Comparison of ENCODE assay signal across 8 mouse cellular contexts in the genomic region with DNA sequence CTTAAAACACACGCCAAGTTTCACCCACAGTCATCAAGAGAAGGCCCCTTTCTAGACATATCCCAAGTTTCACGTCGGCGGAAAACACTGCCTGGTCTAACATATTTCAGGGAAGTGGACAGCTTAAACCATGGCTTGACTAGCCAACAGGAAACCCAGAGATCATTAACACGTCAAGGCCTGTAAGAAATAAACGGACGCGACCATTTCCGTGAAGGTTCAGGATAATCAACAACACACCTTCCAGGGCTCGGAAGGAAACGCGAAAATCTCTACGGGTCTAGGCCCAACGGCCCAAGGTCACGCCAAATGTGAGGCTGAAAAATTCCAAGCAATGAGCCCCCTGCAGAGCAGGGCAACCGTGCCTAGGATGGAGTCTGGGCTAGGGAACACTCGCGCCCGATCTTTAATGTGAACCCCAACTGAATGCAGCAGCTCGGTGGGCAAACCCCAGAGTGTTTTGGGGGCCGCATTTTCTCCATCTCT. TPM values are rescaled to one million over a fixed set of nuclear protein-coding genes. Genes with fewer than 3 reads are reported as not detected.
DNase-seq lines count a peak whose midpoint lies in the region; ATAC-seq lines count a peak whose summit lies in the region.

No protein-coding gene starts in this region.

- peak overlapping the region; percentile 97 for H3K9ac ChIP-seq in forebrain, embryonic 14.5 days (ENCODE audit: low read length)
- H3K9ac ChIP-seq in hindbrain, embryonic 12.5 days, result peak overlapping the region; percentile 95
- H3K9ac ChIP-seq in midbrain, embryonic 11.5 days (ENCODE audit: low read length), result peak overlapping the region; percentile 98
- peak overlapping the region; percentile 84 for H3K9ac ChIP-seq in stomach, embryonic 15.5 days

- H3K4me1 ChIP-seq in forebrain, embryonic 14.5 days (ENCODE audit: control insufficient read depth, insufficient read depth, low read length), result peaks cover 6% of the 10 kb centered on the region; the same call in 1 of the 2 replicates
- peaks cover 27% of the 10 kb centered on the region for H3K4me1 ChIP-seq in hindbrain, embryonic 12.5 days
- peaks cover 7% of the 10 kb centered on the region for H3K4me1 ChIP-seq in midbrain, embryonic 11.5 days (ENCODE audit: control insufficient read depth, insufficient read depth, low read length)
- H3K4me1 ChIP-seq in stomach, embryonic 15.5 days, result no peaks in the 10 kb centered on the region

- peak; percentile 12 for DNase-seq in layer of hippocampus, adult 9-10 months (ENCODE audit: low spot score)
- DNase-seq in layer of hippocampus, adult 8-10 months (ENCODE audit: low spot score in 2 of 2), result no peak
- peak; percentile 54 for DNase-seq in cerebellum, adult 11 months
- peak; percentile 39 for DNase-seq in forebrain, embryonic 14.5 days (ENCODE audit: low spot score)
- DNase-seq in left cerebral cortex, postnatal 25 days (ENCODE audit: low spot score in 2 of 2), result peak; percentile 42 to 51
- peak; percentile 98 for DNase-seq in midbrain, embryonic 11.5 days (ENCODE audit: low spot score, missing footprints)

- H3K27ac ChIP-seq in forebrain, embryonic 14.5 days (ENCODE audit: low read depth, low read length), result peak overlapping the region; percentile 100
- H3K27ac ChIP-seq in hindbrain, embryonic 12.5 days, result peak overlapping the region; percentile 100
- peak overlapping the region; percentile 99 for H3K27ac ChIP-seq in midbrain, embryonic 11.5 days (ENCODE audit: low read depth, low read length)
- peak overlapping the region; percentile 100 for H3K27ac ChIP-seq in stomach, embryonic 15.5 days

- peak overlapping the region; percentile 66 for H3K4me2 ChIP-seq in forebrain, embryonic 14.5 days (ENCODE audit: low read length)
- peak overlapping the region; percentile 71 for H3K4me2 ChIP-seq in hindbrain, embryonic 12.5 days (replicated peaks)
- peak overlapping the region; percentile 57 for H3K4me2 ChIP-seq in midbrain, embryonic 11.5 days
- H3K4me2 ChIP-seq in stomach, embryonic 15.5 days, result peak overlapping the region; percentile 55

- no peaks in the 10 kb centered on the region for H3K36me3 ChIP-seq in forebrain, embryonic 14.5 days (ENCODE audit: control insufficient read depth, insufficient read depth, low read length)
- H3K36me3 ChIP-seq in hindbrain, embryonic 12.5 days, result no peaks in the 10 kb centered on the region
- no peaks in the 10 kb centered on the region for H3K36me3 ChIP-seq in midbrain, embryonic 11.5 days (ENCODE audit: control insufficient read depth, insufficient read depth, low read length)
- no peaks in the 10 kb centered on the region for H3K36me3 ChIP-seq in stomach, embryonic 15.5 days

- ATAC-seq in forebrain, embryonic 14.5 days, result 0 out of 2 replicates have a peak, but pooled peaks have one; percentile 0
- ATAC-seq in hindbrain, embryonic 12.5 days (ENCODE audit: low FRiP score), result peak; percentile 8
- peak; percentile 12 for ATAC-seq in midbrain, embryonic 11.5 days (ENCODE audit: low FRiP score)
- peak; percentile 3; the same call in 1 of the 2 replicates for ATAC-seq in stomach, embryonic 15.5 days (ENCODE audit: insufficient read depth, low FRiP score, low read depth)

- intact Hi-C loops in left cerebral cortex, postnatal 25 days (cut with DNase I), result no loop called here

- peak overlapping the region; percentile 76 for H3K4me3 ChIP-seq in forebrain, embryonic 14.5 days (ENCODE audit: low read depth, low read length)
- peak overlapping the region; percentile 79 for H3K4me3 ChIP-seq in hindbrain, embryonic 12.5 days
- H3K4me3 ChIP-seq in midbrain, embryonic 11.5 days (ENCODE audit: low read depth, low read length), result peak overlapping the region; percentile 84
- peak overlapping the region; percentile 75 for H3K4me3 ChIP-seq in stomach, embryonic 15.5 days (replicated peaks)

- under 1% methylated on average over 21 of the region's 21 CpGs for WGBS in forebrain, embryonic 14.5 days
- 0% methylated on average over 21 of the region's 21 CpGs for WGBS in hindbrain, embryonic 12.5 days
- WGBS in midbrain, embryonic 11.5 days, result under 1% methylated on average over 21 of the region's 21 CpGs
- WGBS in stomach, embryonic 15.5 days, result under 1% methylated on average over 21 of the region's 21 CpGs

- H3K27me3 ChIP-seq in forebrain, embryonic 14.5 days (replicated peaks; ENCODE audit: control insufficient read depth, insufficient read depth, low read length), result no peaks in the 10 kb centered on the region
- no peaks in the 10 kb centered on the region for H3K27me3 ChIP-seq in hindbrain, embryonic 12.5 days
- no peaks in the 10 kb centered on the region for H3K27me3 ChIP-seq in midbrain, embryonic 11.5 days (ENCODE audit: control insufficient read depth, insufficient read depth, low read length)
- H3K27me3 ChIP-seq in stomach, embryonic 15.5 days (replicated peaks), result no peaks in the 10 kb centered on the region

- no peaks in the 10 kb centered on the region for H3K9me3 ChIP-seq in forebrain, embryonic 14.5 days (replicated peaks; ENCODE audit: control insufficient read depth, low read length)
- no peaks in the 10 kb centered on the region for H3K9me3 ChIP-seq in hindbrain, embryonic 12.5 days (replicated peaks)
- no peaks in the 10 kb centered on the region for H3K9me3 ChIP-seq in midbrain, embryonic 11.5 days (ENCODE audit: control insufficient read depth, low read length)
- H3K9me3 ChIP-seq in stomach, embryonic 15.5 days, result no peaks in the 10 kb centered on the region

RNA-seq across cellular contexts. Expression of gene Rprd2, which starts 0.6 kb away (rescaled TPM):
- total RNA-seq in layer of hippocampus, adult 8-10 months (2022), result 10 to 100 TPM; 62.4 to 73.3 (median 71.2) TPM
- 14.3 and 18.4 TPM in 2 replicates for polyA plus RNA-seq in forebrain, embryonic 14.5 days (2014; fragmentation: Nextera tagmentation; extraction: Ambion mirVana)
- polyA plus RNA-seq in hindbrain, embryonic 12.5 days (2016; fragmentation: Nextera tagmentation; extraction: Ambion mirVana), result 28.3 and 29.6 TPM in 2 replicates
- 10 to 100 TPM; 65.2 to 69.4 TPM for total RNA-seq in left cerebral cortex, postnatal 25 days (2021)
- polyA plus RNA-seq in midbrain, embryonic 11.5 days (2014; fragmentation: Nextera tagmentation; extraction: Ambion mirVana), result 22.4 and 22.9 TPM in 2 replicates
- 20.5 TPM in 2 replicates for polyA plus RNA-seq in stomach, embryonic 15.5 days (2015; fragmentation: Nextera tagmentation; extraction: Ambion mirVana)

RNA-seq across cellular contexts. Expression of gene Prpf3, which starts 37.6 kb away (rescaled TPM):
- 10 to 100 TPM; 35.7 to 46.3 (median 40.5) TPM for total RNA-seq in layer of hippocampus, adult 8-10 months (2022)
- polyA plus RNA-seq in forebrain, embryonic 14.5 days (2014; fragmentation: Nextera tagmentation; extraction: Ambion mirVana), result 40.7 and 47.4 TPM in 2 replicates
- polyA plus RNA-seq in hindbrain, embryonic 12.5 days (2016; fragmentation: Nextera tagmentation; extraction: Ambion mirVana), result 52.5 and 56.9 TPM in 2 replicates
- total RNA-seq in left cerebral cortex, postnatal 25 days (2021), result 10 to 100 TPM; 32.2 to 34.3 TPM
- 65.3 and 69.6 TPM in 2 replicates for polyA plus RNA-seq in midbrain, embryonic 11.5 days (2014; fragmentation: Nextera tagmentation; extraction: Ambion mirVana)
- polyA plus RNA-seq in stomach, embryonic 15.5 days (2015; fragmentation: Nextera tagmentation; extraction: Ambion mirVana), result 44.0 and 44.7 TPM in 2 replicates

RNA-seq across cellular contexts. Expression of gene Mrps21, which starts 53.2 kb away (rescaled TPM):
- total RNA-seq in layer of hippocampus, adult 8-10 months (2022), result 100 to 1,000 TPM; 125 to 159 (median 138) TPM
- polyA plus RNA-seq in forebrain, embryonic 14.5 days (2014; fragmentation: Nextera tagmentation; extraction: Ambion mirVana), result 280 and 333 TPM in 2 replicates
- 309 and 346 TPM in 2 replicates for polyA plus RNA-seq in hindbrain, embryonic 12.5 days (2016; fragmentation: Nextera tagmentation; extraction: Ambion mirVana)
- 100 to 1,000 TPM; 153 to 158 TPM for total RNA-seq in left cerebral cortex, postnatal 25 days (2021)
- polyA plus RNA-seq in midbrain, embryonic 11.5 days (2014; fragmentation: Nextera tagmentation; extraction: Ambion mirVana), result 343 and 356 TPM in 2 replicates
- polyA plus RNA-seq in stomach, embryonic 15.5 days (2015; fragmentation: Nextera tagmentation; extraction: Ambion mirVana), result 312 and 324 TPM in 2 replicates

RNA-seq across cellular contexts. Expression of gene Tars2, which starts 58.1 kb away (rescaled TPM):
- 10 to 100 TPM; 36.5 to 52.9 (median 41.8) TPM for total RNA-seq in layer of hippocampus, adult 8-10 months (2022)
- polyA plus RNA-seq in forebrain, embryonic 14.5 days (2014; fragmentation: Nextera tagmentation; extraction: Ambion mirVana), result 46.6 and 50.7 TPM in 2 replicates
- 39.5 and 45.9 TPM in 2 replicates for polyA plus RNA-seq in hindbrain, embryonic 12.5 days (2016; fragmentation: Nextera tagmentation; extraction: Ambion mirVana)
- 10 to 100 TPM; 37.1 to 41.2 TPM for total RNA-seq in left cerebral cortex, postnatal 25 days (2021)
- polyA plus RNA-seq in midbrain, embryonic 11.5 days (2014; fragmentation: Nextera tagmentation; extraction: Ambion mirVana), result 47.9 and 49.6 TPM in 2 replicates
- 46.4 and 50.2 TPM in 2 replicates for polyA plus RNA-seq in stomach, embryonic 15.5 days (2015; fragmentation: Nextera tagmentation; extraction: Ambion mirVana)

Comparison
In these comparisons a context has a peak if more than half of its experiments do, and no peak if none do; other contexts are left out.
1. DNase-seq: peak in layer of hippocampus, adult 9-10 months (single experiment), cerebellum, adult 11 months (single experiment), forebrain, embryonic 14.5 days (single experiment), left cerebral cortex, postnatal 25 days (2 of 2) and midbrain, embryonic 11.5 days (single experiment); none in layer of hippocampus, adult 8-10 months (0 of 2).
2. Peak in every context shown above with its lines, with median percentiles within 50 percentile points of each other: ATAC-seq, H3K27ac ChIP-seq, H3K4me2 ChIP-seq, H3K4me3 ChIP-seq and H3K9ac ChIP-seq.